Comparison of ENCODE assay signal across 8 mouse cellular contexts in genomic region chr8:120633665-120634271, GRCm38 (mm10). TPM values are rescaled to one million over a fixed set of nuclear protein-coding genes. Genes with fewer than 3 reads are reported as not detected.
DNase-seq lines count a peak whose midpoint lies in the region; ATAC-seq and TF ChIP-seq lines count a peak whose summit lies in the region.

No protein-coding gene starts in this region.

- no peak for TF ChIP-seq CTCF in C2C12 (IDR thresholded peaks at IDR 0.05; ENCODE audit: control insufficient read depth, insufficient read depth, insufficient read length)
- no peak for TF ChIP-seq CTCF in hindbrain, postnatal 0 days (IDR thresholded peaks at IDR 0.05; ENCODE audit: low read depth)

- 0 out of 2 replicates have a peak, but pooled peaks have one; percentile 23 for ATAC-seq in embryonic facial prominence, embryonic 11.5 days (replicated peaks; ENCODE audit: insufficient number of reproducible peaks, low FRiP score, low TSS enrichment, low read depth)
- ATAC-seq in hindbrain, postnatal 0 days = peak; percentile 33

- H3K27me3 ChIP-seq in C2C12 (ENCODE audit: control insufficient read depth, insufficient read depth, insufficient read length) = no peaks in the 10 kb centered on the region
- H3K27me3 ChIP-seq in embryonic facial prominence, embryonic 11.5 days (ENCODE audit: control insufficient read depth, insufficient read depth, low read length) = peaks cover 17% of the 10 kb centered on the region
- no peaks in the 10 kb centered on the region for H3K27me3 ChIP-seq in hindbrain, postnatal 0 days (ENCODE audit: insufficient read depth, low read length)

- peak overlapping the region; percentile 72 for H3K9ac ChIP-seq in embryonic facial prominence, embryonic 11.5 days (replicated peaks; ENCODE audit: low read length)
- peak overlapping the region; percentile 55 for H3K9ac ChIP-seq in hindbrain, postnatal 0 days (replicated peaks; ENCODE audit: low read length)

- H3ac ChIP-seq in C2C12 (ENCODE audit: control insufficient read depth, insufficient read length, low read depth) = peak overlapping the region; percentile 25

- no peaks in the 10 kb centered on the region for H3K79me2 ChIP-seq in C2C12 (ENCODE audit: control insufficient read depth, insufficient read depth)

- no peaks in the 10 kb centered on the region for H3K36me3 ChIP-seq in C2C12 (ENCODE audit: control insufficient read depth, insufficient read depth)
- no peaks in the 10 kb centered on the region for H3K36me3 ChIP-seq in embryonic facial prominence, embryonic 11.5 days (replicated peaks; ENCODE audit: control insufficient read depth, insufficient read depth, low read depth, low read length)
- H3K36me3 ChIP-seq in hindbrain, postnatal 0 days (ENCODE audit: insufficient read depth, low read length) = no peaks in the 10 kb centered on the region

- H3K4me1 ChIP-seq in embryonic facial prominence, embryonic 11.5 days (ENCODE audit: control insufficient read depth, insufficient read depth, low read length) = no peaks in the 10 kb centered on the region; the same call in 1 of the 2 replicates
- no peaks in the 10 kb centered on the region for H3K4me1 ChIP-seq in hindbrain, postnatal 0 days (ENCODE audit: insufficient read depth, low read length)

- peak overlapping the region; percentile 99 for H3K4me2 ChIP-seq in embryonic facial prominence, embryonic 11.5 days (ENCODE audit: low read depth, low read length)
- peak overlapping the region; percentile 94 for H3K4me2 ChIP-seq in hindbrain, postnatal 0 days (ENCODE audit: low read depth, low read length)

- H3K4me3 ChIP-seq in C2C12 (ENCODE audit: insufficient read depth, poor library complexity, severe bottlenecking) = peak overlapping the region; percentile 18
- H3K4me3 ChIP-seq in embryonic facial prominence, embryonic 11.5 days (ENCODE audit: low read depth, low read length) = peak overlapping the region; percentile 66
- H3K4me3 ChIP-seq in hindbrain, postnatal 0 days (ENCODE audit: low read length) = peak overlapping the region; percentile 55

- H3K79me3 ChIP-seq in C2C12 (ENCODE audit: low read depth) = no peaks in the 10 kb centered on the region

- H3K27ac ChIP-seq in embryonic facial prominence, embryonic 11.5 days (replicated peaks; ENCODE audit: low read depth, low read length) = no peak overlapping the region
- no peak overlapping the region for H3K27ac ChIP-seq in hindbrain, postnatal 0 days

- 2% methylated on average over 42 of the region's 44 CpGs for WGBS in embryonic facial prominence, embryonic 11.5 days
- WGBS in hindbrain, postnatal 0 days = under 1% methylated on average over 38 of the region's 44 CpGs

- DNase-seq in embryo, embryonic 10 days (ENCODE audit: low spot score) = peak; percentile 41
- no peak for DNase-seq in embryo, embryonic 9.5 days (ENCODE audit: extremely low spot score)
- peak; percentile 41 for DNase-seq in embryonic facial prominence, embryonic 11.5 days (ENCODE audit: low spot score)
- peak; percentile 13 for DNase-seq in hindbrain, postnatal 0 days (ENCODE audit: low spot score)
- peak; percentile 36 for DNase-seq in mesoderm, embryonic 11.5 days (ENCODE audit: low read depth, low spot score)
- DNase-seq in left cerebral cortex, adult 8-10 months (ENCODE audit: low spot score in 2 of 2) = no peak
- DNase-seq in cerebellum, postnatal 4 days (ENCODE audit: low spot score in 2 of 2) = no peak

- no peaks in the 10 kb centered on the region for H3K9me3 ChIP-seq in embryonic facial prominence, embryonic 11.5 days (replicated peaks; ENCODE audit: control insufficient read depth, low read length)
- no peaks in the 10 kb centered on the region for H3K9me3 ChIP-seq in hindbrain, postnatal 0 days (ENCODE audit: low read length)

TF ChIP-seq in C2C12, 6 proteins besides CTCF, POLR2A, EP300 and RAD21:
- TF ChIP-seq MYOG (IDR thresholded peaks at IDR 0.05; ENCODE audit: control insufficient read depth, extremely low read depth, insufficient read length) (no peak), MAX (IDR thresholded peaks at IDR 0.05) (no peak), USF1 (IDR thresholded peaks at IDR 0.05; ENCODE audit: low read depth) (no peak), FOSL1 (IDR thresholded peaks at IDR 0.05; ENCODE audit: insufficient read depth, low read length, poor library complexity, severe bottlenecking) (no peak), CEBPB (IDR thresholded peaks at IDR 0.05; ENCODE audit: low read depth) (no peak), MYOD1 (IDR thresholded peaks at IDR 0.05; ENCODE audit: control insufficient read depth, insufficient read length, low read depth) (no peak)

RNA-seq across cellular contexts. Expression of gene 1190005I06Rik, which starts 13.7 kb away (rescaled TPM):
- polyA plus RNA-seq in C2C12 (2012; fragmentation: generic; extraction: Trizol) = 2.6 TPM
- 3.4 and 5.9 TPM in 2 replicates for polyA plus RNA-seq in embryonic facial prominence, embryonic 11.5 days (2014; fragmentation: Nextera tagmentation; extraction: Ambion mirVana)
- 12.3 and 26.5 TPM in 2 replicates for total RNA-seq in hindbrain, postnatal 0 days (2014; rRNA removed)
- 17.3 and 20.6 TPM in 2 replicates for polyA plus RNA-seq in hindbrain, postnatal 0 days (2015; fragmentation: Nextera tagmentation; extraction: Ambion mirVana)
- 10 to 100 TPM; 11.8 to 16.6 (median 14.4) TPM for total RNA-seq in left cerebral cortex, adult 8-10 months (2022)

RNA-seq across cellular contexts. Expression of gene Gm27021, which starts 34.1 kb away (rescaled TPM):
- 2.3 TPM for polyA plus RNA-seq in C2C12 (2012; fragmentation: generic; extraction: Trizol)
- polyA plus RNA-seq in embryonic facial prominence, embryonic 11.5 days (2014; fragmentation: Nextera tagmentation; extraction: Ambion mirVana) = 1.8 and 3.0 TPM in 2 replicates
- 3.1 and 7.0 TPM in 2 replicates for total RNA-seq in hindbrain, postnatal 0 days (2014; rRNA removed)
- 10.2 and 10.9 TPM in 2 replicates for polyA plus RNA-seq in hindbrain, postnatal 0 days (2015; fragmentation: Nextera tagmentation; extraction: Ambion mirVana)
- 1 to 10 TPM in 1 of 4 experiments, under 1 TPM in 1, not detected in 2; 0.62 to 1.2 TPM for total RNA-seq in left cerebral cortex, adult 8-10 months (2022)

RNA-seq across cellular contexts. Expression of gene Cox4i1, which starts 34.3 kb away (rescaled TPM):
- 1,270 TPM for polyA plus RNA-seq in C2C12 (2012; fragmentation: generic; extraction: Trizol)
- 854 and 888 TPM in 2 replicates for polyA plus RNA-seq in embryonic facial prominence, embryonic 11.5 days (2014; fragmentation: Nextera tagmentation; extraction: Ambion mirVana)
- total RNA-seq in hindbrain, postnatal 0 days (2014; rRNA removed) = 545 and 609 TPM in 2 replicates
- polyA plus RNA-seq in hindbrain, postnatal 0 days (2015; fragmentation: Nextera tagmentation; extraction: Ambion mirVana) = 1,628 and 1,662 TPM in 2 replicates
- 1,000 to 10,000 TPM; 1,070 to 1,158 (median 1,126) TPM for total RNA-seq in left cerebral cortex, adult 8-10 months (2022)

RNA-seq across cellular contexts. Expression of gene Emc8, which starts 34.6 kb away (rescaled TPM):
- 240 TPM for polyA plus RNA-seq in C2C12 (2012; fragmentation: generic; extraction: Trizol)
- 322 and 338 TPM in 2 replicates for polyA plus RNA-seq in embryonic facial prominence, embryonic 11.5 days (2014; fragmentation: Nextera tagmentation; extraction: Ambion mirVana)
- 55.3 and 87.9 TPM in 2 replicates for total RNA-seq in hindbrain, postnatal 0 days (2014; rRNA removed)
- 124 and 128 TPM in 2 replicates for polyA plus RNA-seq in hindbrain, postnatal 0 days (2015; fragmentation: Nextera tagmentation; extraction: Ambion mirVana)
- total RNA-seq in left cerebral cortex, adult 8-10 months (2022) = 10 to 100 TPM; 60.5 to 72.0 (median 69.4) TPM

RNA-seq across cellular contexts. Expression of gene Gins2, which starts 44.7 kb away (rescaled TPM):
- polyA plus RNA-seq in C2C12 (2012; fragmentation: generic; extraction: Trizol) = 69.8 TPM
- 127 and 132 TPM in 2 replicates for polyA plus RNA-seq in embryonic facial prominence, embryonic 11.5 days (2014; fragmentation: Nextera tagmentation; extraction: Ambion mirVana)
- total RNA-seq in hindbrain, postnatal 0 days (2014; rRNA removed) = 2.8 and 12.3 TPM in 2 replicates
- 17.2 and 20.6 TPM in 2 replicates for polyA plus RNA-seq in hindbrain, postnatal 0 days (2015; fragmentation: Nextera tagmentation; extraction: Ambion mirVana)
- total RNA-seq in left cerebral cortex, adult 8-10 months (2022) = 1 to 10 TPM; 1.1 to 3.3 (median 2.5) TPM

Comparison
In these comparisons a context has a peak if more than half of its experiments do, and no peak if none do; other contexts are left out.
1. DNase-seq: peak in embryo, embryonic 10 days (single experiment), embryonic facial prominence, embryonic 11.5 days (single experiment), hindbrain, postnatal 0 days (single experiment) and mesoderm, embryonic 11.5 days (single experiment); none in embryo, embryonic 9.5 days (single experiment), left cerebral cortex, adult 8-10 months (0 of 2) and cerebellum, postnatal 4 days (0 of 2).
2. Peak in every context shown above with its lines, with median percentiles within 50 percentile points of each other: H3K4me3 ChIP-seq.